Mouse (Mus musculus) cerebellum, adult 2 months (tissue): ENCODE results near the gene Spag9.

Experiments
- CTCF ChIP-seq: fragments of 200-500 bp; IDR thresholded peaks from 2 replicates; pipeline ENCODE4 v1.5.1; 2011; ENCODE audit warnings: low read depth, mild to moderate bottlenecking, control low read depth, low read length, moderate library complexity, borderline replicate concordance; ENCODE audit not compliant: insufficient read depth
- POLR2A ChIP-seq: fragments of 200-500 bp; IDR thresholded peaks from 2 replicates; pipeline ENCODE4 v1.6.1; 2011; ENCODE audit warnings: low read length, control low read depth, borderline replicate concordance; ENCODE audit not compliant: insufficient read depth

- TF ChIP-seq CTCF (no peak), POLR2A (no peak)
Observed at GRCm38 (mm10) chr11:94146733-94147485, 151.0 kb downstream of the Spag9 start.
